Mouse (Mus musculus) CD4-positive helper T cell, adult 2 months (primary cell): ENCODE results near the gene Ggps1.
"Not testable (repeated sequence)": the region's sequence is repeated elsewhere in the genome, so short reads cannot be mapped to it uniquely, and the experiment has no call there.

Experiments
- DNase-seq: peaks from one replicate; pipeline ENCODE4 v3.0.0-alpha.2; 2012; ENCODE audit warnings: low read depth, missing footprints, low spot score

Ggps1 gene

GRCm38 (mm10) chr13:14038911-14039291, 24.4 kb downstream of the Ggps1 start:
- no peak for DNase-seq

GRCm38 (mm10) chr13:14035875-14036630, 27.2 kb downstream of the Ggps1 start:
- DNase-seq: no peak

GRCm38 (mm10) chr13:14035352-14035751, 27.9 kb downstream of the Ggps1 start:
- not testable (repeated sequence) for DNase-seq

GRCm38 (mm10) chr13:14034073-14034348, 29.3 kb downstream of the Ggps1 start:
- DNase-seq: no peak

GRCm38 (mm10) chr13:14033309-14034072, 29.8 kb downstream of the Ggps1 start:
- no peak for DNase-seq

GRCm38 (mm10) chr13:14026154-14026820, 37.0 kb downstream of the Ggps1 start:
- no peak for DNase-seq

GRCm38 (mm10) chr13:14025554-14025953, 37.7 kb downstream of the Ggps1 start:
- DNase-seq: no peak

GRCm38 (mm10) chr13:14021417-14021816, 41.9 kb downstream of the Ggps1 start:
- not testable (repeated sequence) for DNase-seq

GRCm38 (mm10) chr13:14018852-14019251, 44.4 kb downstream of the Ggps1 start:
- no peak for DNase-seq

GRCm38 (mm10) chr13:14018283-14018682, 45.0 kb downstream of the Ggps1 start:
- no peak for DNase-seq

GRCm38 (mm10) chr13:14015609-14016008, 47.7 kb downstream of the Ggps1 start:
- DNase-seq: no peak

GRCm38 (mm10) chr13:14014540-14014939, 48.7 kb downstream of the Ggps1 start:
- DNase-seq: no peak

GRCm38 (mm10) chr13:14014001-14014400, 49.3 kb downstream of the Ggps1 start:
- DNase-seq: no peak

GRCm38 (mm10) chr13:14011454-14011995, 51.8 kb downstream of the Ggps1 start:
- DNase-seq: peak; percentile 12

- no peak for DNase-seq
Measured at GRCm38 (mm10) chr13:14006056-14006455, 57.2 kb downstream of the Ggps1 start.

GRCm38 (mm10) chr13:14004999-14005398, 58.3 kb downstream of the Ggps1 start:
- no peak for DNase-seq

- no peak for DNase-seq
Measured at GRCm38 (mm10) chr13:14004086-14004485, 59.2 kb downstream of the Ggps1 start.

GRCm38 (mm10) chr13:14002706-14003105, 60.6 kb downstream of the Ggps1 start:
- DNase-seq: no peak
